Mouse (Mus musculus): Measurements from ENCODE around the gene Ssh1.

Gene Ssh1

GRCm38 (mm10) chr5:113964972-113965371 is 28.7 kb downstream of the Ssh1 start:
- no peak for DNase-seq

GRCm38 (mm10) chr5:113961776-113962175 is 31.9 kb downstream of the Ssh1 start:
- DNase-seq = no peak

DNA sequence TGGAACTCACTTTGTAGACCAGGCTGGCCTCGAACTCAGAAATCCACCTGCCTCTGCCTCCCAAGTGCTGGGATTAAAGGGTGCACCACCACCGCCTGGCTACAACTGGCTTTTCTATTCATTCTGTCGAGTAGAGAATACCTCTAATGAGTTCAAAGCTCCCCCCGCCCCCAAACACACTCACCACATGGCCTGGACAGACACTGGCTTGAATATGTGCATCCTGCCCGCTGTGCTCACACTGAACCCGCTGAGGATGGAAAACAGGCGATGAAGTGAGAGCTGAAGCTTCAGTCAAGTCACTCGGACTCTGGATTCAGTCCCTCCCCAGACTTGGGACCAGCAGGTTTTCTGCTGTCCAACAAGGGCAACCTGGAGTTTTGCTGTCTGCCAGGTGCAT is 33.3 kb downstream of the Ssh1 start:
- DNase-seq = no peak

GRCm38 (mm10) chr5:113959039-113959438 is 34.7 kb downstream of the Ssh1 start:
- no peak for DNase-seq

GRCm38 (mm10) chr5:113956510-113956909 is 37.2 kb downstream of the Ssh1 start:
- peak; percentile 64 for DNase-seq

DNA sequence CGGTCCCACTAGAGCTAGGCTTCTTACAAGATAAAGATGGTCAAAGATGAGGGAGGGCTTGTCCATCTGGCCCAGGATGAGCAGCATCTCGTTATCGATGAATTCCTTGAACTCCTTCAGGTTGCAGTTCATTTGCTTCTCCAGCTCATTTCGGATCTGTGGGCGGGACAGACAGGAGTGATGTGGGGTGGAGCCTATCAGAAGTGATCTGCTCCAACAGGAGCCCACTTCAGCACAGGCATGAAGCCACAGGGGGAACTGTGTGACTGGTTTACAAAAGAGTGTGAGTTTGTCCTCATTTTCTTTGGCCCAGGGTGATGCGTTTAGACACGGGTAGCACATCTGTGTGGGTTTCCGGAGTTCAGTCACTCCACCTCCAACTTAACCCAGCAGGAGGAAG is 38.0 kb downstream of the Ssh1 start:
- DNase-seq = no peak

- no peak for DNase-seq
These were observed 38.4 kb downstream of the Ssh1 start for GRCm38 (mm10) chr5:113955281-113955680.

GRCm38 (mm10) chr5:113954421-113954820 is 39.3 kb downstream of the Ssh1 start:
- DNase-seq = peak; percentile 78

DNA sequence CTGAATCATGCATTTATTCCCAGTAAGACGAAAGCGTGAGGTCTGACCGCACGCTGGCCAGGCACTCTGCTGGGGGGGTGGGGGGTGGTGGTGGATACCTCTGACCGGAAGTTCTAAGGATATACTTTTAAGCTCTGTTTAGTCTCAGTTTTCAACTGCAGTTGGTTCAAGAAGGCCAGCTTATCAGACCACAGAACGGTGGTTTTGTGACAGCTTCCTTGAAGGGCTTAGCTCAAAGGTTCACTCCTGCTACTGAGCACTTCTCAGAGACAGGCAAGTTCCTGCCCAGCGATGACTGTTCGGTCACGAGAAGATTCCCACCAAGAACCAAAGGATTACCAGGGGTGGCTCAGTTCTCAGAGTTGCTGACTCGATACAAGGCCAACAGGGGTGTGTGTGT is 41.2 kb downstream of the Ssh1 start:
- DNase-seq = no peak

- DNase-seq = no peak
These were observed 42.0 kb downstream of the Ssh1 start for GRCm38 (mm10) chr5:113951693-113952071.

- DNase-seq = no peak
These were observed 42.7 kb downstream of the Ssh1 start for GRCm38 (mm10) chr5:113950786-113951692.

DNA sequence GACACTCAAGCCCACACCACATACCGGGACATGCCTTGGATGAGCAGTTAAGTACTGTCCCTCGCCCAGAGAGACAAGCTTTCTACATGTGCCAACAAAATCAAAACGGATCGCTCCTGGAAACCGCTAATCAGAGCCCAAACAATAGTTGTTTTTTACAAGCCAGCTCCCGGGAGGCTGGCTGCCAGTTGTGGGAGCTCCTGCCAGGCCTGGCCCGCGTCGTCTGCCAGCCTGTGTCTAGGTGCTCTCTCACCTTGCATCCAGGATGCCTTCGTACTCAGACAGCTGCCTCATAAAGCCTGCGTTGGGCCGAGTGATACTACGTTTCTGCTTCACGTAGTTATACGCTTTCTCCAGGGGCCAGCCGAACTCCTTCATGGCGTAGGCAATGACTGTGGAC is 43.6 kb downstream of the Ssh1 start:
- no peak for DNase-seq

- DNase-seq = no peak
These were observed 46.4 kb downstream of the Ssh1 start for GRCm38 (mm10) chr5:113947280-113947679.

GRCm38 (mm10) chr5:113945126-113945525 is 48.6 kb downstream of the Ssh1 start:
- DNase-seq = no peak

- no peak for DNase-seq
These were observed 50.4 kb downstream of the Ssh1 start for GRCm38 (mm10) chr5:113943328-113943727.

- DNase-seq = no peak
These were observed 51.1 kb downstream of the Ssh1 start for GRCm38 (mm10) chr5:113942580-113942979.

GRCm38 (mm10) chr5:113939263-113939900 is 54.3 kb downstream of the Ssh1 start:
- no peak for DNase-seq

DNA sequence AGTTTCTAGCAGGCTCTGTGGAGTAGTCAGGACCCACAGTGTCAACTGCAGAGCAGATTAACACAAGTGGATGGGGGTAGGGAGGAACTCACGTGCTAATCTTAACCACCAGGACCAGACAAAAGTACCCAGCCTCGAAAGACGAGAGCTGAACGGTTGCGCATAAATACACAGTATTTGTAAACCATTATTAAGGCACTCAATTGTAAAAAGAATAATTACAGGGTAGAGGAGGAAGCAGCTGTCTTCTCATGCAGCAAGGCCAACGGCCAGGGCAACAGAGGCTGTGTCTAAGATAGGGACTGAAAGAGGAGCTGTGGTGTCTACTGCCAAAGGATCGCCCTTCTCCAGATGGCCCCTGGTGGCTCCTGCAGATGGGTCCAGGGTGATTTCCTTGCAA is 56.0 kb downstream of the Ssh1 start:
- DNase-seq = no peak

DNA sequence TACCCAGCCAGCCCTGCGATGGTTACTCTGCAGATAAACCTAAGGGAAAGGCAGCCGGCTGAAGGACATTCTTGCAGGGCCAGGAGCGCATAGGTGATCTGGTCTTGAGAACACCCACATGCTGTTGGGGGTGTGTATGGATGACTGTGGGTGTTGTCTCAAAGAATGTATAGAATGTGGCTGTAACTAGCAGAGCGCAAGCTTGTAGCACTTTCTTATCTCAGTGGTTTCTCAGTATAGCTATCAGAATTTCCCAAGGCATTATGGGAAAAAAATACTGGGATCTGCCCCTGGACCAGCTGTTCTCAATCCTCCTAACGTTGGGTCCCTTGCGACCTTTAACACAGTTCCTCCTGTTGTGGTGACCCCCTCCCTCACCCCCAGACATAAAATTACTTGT is 59.8 kb downstream of the Ssh1 start:
- no peak for DNase-seq

GRCm38 (mm10) chr5:113933480-113933879 is 60.2 kb downstream of the Ssh1 start:
- no peak for DNase-seq

DNA sequence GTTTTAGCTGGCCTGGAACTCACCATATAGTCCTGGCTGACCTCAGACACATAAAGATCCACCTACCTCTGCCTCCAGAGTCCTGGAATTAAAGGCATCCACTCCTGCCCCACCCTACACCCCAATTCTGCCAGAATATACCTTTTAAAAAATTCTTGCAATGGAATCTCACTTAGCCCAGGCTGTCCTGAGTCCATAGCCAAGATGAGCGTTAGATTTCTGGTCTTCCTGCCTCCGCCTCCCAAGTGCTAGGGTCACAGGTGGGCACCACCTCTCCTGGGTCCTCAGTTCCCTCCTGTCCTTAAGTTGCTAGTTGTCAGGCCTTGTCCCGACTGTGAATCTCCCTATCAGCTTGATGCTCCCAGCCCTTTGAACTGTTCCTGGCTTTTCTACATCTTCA is 61.4 kb downstream of the Ssh1 start:
- DNase-seq = no peak

- peak; percentile 35 for DNase-seq
These were observed 62.8 kb downstream of the Ssh1 start for GRCm38 (mm10) chr5:113930648-113931609.

Measured in right cerebral cortex, adult 18-20 months (tissue).